Mouse (Mus musculus): ENCODE results near the gene Rab14. TPM values are rescaled to one million over a fixed set of nuclear protein-coding genes. Genes with fewer than 3 reads are reported as not detected.

The Rab14 gene
- polyA plus RNA-seq, 1 experiment: 84.2 TPM

DNA sequence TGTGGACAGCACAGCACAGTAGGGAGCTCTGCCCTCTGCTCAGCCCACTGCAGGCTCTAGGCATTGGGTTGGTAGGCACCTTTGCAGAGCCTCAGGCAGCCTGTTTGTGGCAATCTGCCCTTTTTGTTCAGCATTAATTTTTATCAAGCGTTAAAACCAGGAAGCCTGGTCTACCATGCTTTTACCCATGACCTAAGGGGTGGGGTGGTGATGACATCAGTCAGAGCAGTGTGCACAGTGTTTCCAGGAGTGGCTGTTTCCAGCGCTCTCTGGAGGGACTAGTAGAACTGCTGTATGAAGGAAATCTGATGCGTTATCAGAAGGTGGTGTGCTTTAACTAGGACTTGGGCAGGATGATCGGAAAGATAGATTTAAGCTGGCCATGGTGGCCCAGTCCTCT is 28.7 kb downstream of the Rab14 start:
- H3K36me3 ChIP-seq (ENCODE audit: control insufficient read depth, insufficient read depth, low read length): peaks cover 78% of the 10 kb centered on the region
- no peak for TF ChIP-seq POLR2A (IDR thresholded peaks at IDR 0.05; ENCODE audit: control insufficient read depth, extremely low read depth, insufficient read depth, low read length, poor library complexity)
- no peak for TF ChIP-seq CTCF (IDR thresholded peaks at IDR 0.05; ENCODE audit: borderline replicate concordance, control insufficient read depth, extremely low read depth, insufficient read depth, low read length, poor library complexity)
- DNase-seq: no peak
- no peaks in the 10 kb centered on the region for H3K4me1 ChIP-seq (replicated peaks; ENCODE audit: control insufficient read depth, insufficient read depth, low read length)
- H3K4me3 ChIP-seq (ENCODE audit: control insufficient read depth, insufficient read depth, low read length): no peak overlapping the region
- H3K27ac ChIP-seq (ENCODE audit: control insufficient read depth, insufficient read depth, low read length): no peak overlapping the region
- 97% methylated on average over 4 of the region's 4 CpGs for whole genome bisulfite sequencing
- H3K27me3 ChIP-seq (ENCODE audit: control insufficient read depth, insufficient read depth, low read length): no peaks in the 10 kb centered on the region

DNA sequence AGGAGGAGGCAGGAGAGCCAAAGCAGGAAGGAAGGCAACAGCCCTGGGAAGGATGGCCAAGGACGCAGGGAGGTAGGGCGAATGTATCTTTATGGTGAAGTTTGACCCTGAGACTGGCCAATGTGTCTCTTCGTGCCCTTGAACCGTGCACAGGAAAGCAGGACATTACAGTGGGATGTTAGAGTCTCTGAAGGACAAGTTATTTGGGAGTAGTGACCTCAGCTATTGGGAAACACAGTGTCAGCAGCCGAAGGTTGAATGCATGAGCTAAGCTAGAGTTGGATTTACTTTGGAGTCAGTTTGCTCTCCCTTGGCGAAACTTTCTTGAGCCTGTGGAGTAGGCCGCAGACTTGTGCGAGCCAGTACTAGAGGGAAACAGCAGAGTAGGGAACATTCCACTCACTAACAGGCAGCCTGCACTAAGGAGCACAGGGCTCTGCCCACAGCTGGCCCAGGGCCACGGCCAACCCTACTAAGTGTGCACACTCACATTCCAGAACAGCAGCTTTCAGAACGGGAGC is 29.5 kb downstream of the Rab14 start:
- TF ChIP-seq CTCF (IDR thresholded peaks at IDR 0.05; ENCODE audit: borderline replicate concordance, control insufficient read depth, extremely low read depth, insufficient read depth, low read length, poor library complexity): no peak
- no peak for TF ChIP-seq POLR2A (IDR thresholded peaks at IDR 0.05; ENCODE audit: control insufficient read depth, extremely low read depth, insufficient read depth, low read length, poor library complexity)
- Histone ChIP-seq H3K27ac (ENCODE audit: control insufficient read depth, insufficient read depth, low read length) (no peak overlapping the region), H3K36me3 (ENCODE audit: control insufficient read depth, insufficient read depth, low read length) (peaks cover 77% of the 10 kb centered on the region), H3K4me1 (replicated peaks; ENCODE audit: control insufficient read depth, insufficient read depth, low read length) (no peaks in the 10 kb centered on the region), H3K27me3 (ENCODE audit: control insufficient read depth, insufficient read depth, low read length) (no peaks in the 10 kb centered on the region), H3K4me3 (ENCODE audit: control insufficient read depth, insufficient read depth, low read length) (no peak overlapping the region)
- 93% methylated on average over 10 of the region's 10 CpGs for WGBS
- no peak for DNase-seq

DNA sequence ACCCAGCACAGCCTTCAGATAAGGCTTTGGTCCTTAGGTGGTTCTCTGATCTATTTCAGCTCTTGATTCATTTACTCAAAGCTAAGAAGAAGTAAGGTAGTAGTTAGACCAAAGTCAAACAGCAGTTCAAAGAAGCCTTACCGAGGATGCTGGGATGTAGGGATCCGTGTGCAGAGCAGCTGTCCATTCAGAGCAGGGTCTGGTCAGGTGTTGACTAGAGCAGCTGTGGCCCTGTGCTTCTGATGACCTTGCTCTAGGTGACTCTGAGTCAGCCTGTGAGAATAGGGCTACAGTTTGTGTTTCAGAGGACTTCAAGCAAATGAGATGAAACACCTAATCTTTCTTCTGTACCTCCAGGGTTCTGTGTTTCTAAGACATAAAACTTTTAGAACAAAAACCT is 31.5 kb downstream of the Rab14 start:
- no peak for DNase-seq
- H3K27me3 ChIP-seq (ENCODE audit: control insufficient read depth, insufficient read depth, low read length): no peaks in the 10 kb centered on the region
- H3K36me3 ChIP-seq (ENCODE audit: control insufficient read depth, insufficient read depth, low read length): peaks cover 73% of the 10 kb centered on the region
- H3K27ac ChIP-seq (ENCODE audit: control insufficient read depth, insufficient read depth, low read length): no peak overlapping the region
- H3K4me1 ChIP-seq (replicated peaks; ENCODE audit: control insufficient read depth, insufficient read depth, low read length): no peaks in the 10 kb centered on the region
- no peak for TF ChIP-seq CTCF (IDR thresholded peaks at IDR 0.05; ENCODE audit: borderline replicate concordance, control insufficient read depth, extremely low read depth, insufficient read depth, low read length, poor library complexity)
- TF ChIP-seq POLR2A (IDR thresholded peaks at IDR 0.05; ENCODE audit: control insufficient read depth, extremely low read depth, insufficient read depth, low read length, poor library complexity): no peak
- WGBS: 95% methylated on average over 2 of the region's 2 CpGs
- H3K4me3 ChIP-seq (ENCODE audit: control insufficient read depth, insufficient read depth, low read length): no peak overlapping the region

DNA sequence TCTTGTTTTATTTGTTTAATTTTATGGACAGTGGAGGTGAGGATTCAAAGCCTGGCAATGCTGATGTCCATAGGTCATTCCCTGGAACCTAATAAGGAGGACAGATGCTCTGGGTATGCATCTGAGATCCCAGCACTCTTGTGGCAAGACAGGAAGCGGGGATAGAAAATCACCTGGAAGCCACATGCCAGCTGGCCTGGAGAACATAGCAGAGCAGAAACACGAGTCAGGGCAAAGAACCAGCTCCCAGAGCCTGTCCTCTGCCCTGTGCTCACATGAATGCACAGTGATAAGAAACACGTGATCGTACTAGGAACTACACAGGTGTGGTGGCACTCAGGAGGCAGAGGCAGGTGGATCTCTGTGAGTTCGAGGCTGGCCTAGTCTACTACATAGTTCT is 34.1 kb downstream of the Rab14 start:
- TF ChIP-seq CTCF (IDR thresholded peaks at IDR 0.05; ENCODE audit: borderline replicate concordance, control insufficient read depth, extremely low read depth, insufficient read depth, low read length, poor library complexity): no peak
- TF ChIP-seq POLR2A (IDR thresholded peaks at IDR 0.05; ENCODE audit: control insufficient read depth, extremely low read depth, insufficient read depth, low read length, poor library complexity): no peak
- Histone ChIP-seq H3K27ac (ENCODE audit: control insufficient read depth, insufficient read depth, low read length) (no peak overlapping the region), H3K4me3 (ENCODE audit: control insufficient read depth, insufficient read depth, low read length) (no peak overlapping the region), H3K4me1 (replicated peaks; ENCODE audit: control insufficient read depth, insufficient read depth, low read length) (no peaks in the 10 kb centered on the region), H3K36me3 (ENCODE audit: control insufficient read depth, insufficient read depth, low read length) (peaks cover 82% of the 10 kb centered on the region), H3K27me3 (ENCODE audit: control insufficient read depth, insufficient read depth, low read length) (no peaks in the 10 kb centered on the region)
- WGBS: 92% methylated on average over 5 of the region's 5 CpGs
- DNase-seq: no peak

DNA sequence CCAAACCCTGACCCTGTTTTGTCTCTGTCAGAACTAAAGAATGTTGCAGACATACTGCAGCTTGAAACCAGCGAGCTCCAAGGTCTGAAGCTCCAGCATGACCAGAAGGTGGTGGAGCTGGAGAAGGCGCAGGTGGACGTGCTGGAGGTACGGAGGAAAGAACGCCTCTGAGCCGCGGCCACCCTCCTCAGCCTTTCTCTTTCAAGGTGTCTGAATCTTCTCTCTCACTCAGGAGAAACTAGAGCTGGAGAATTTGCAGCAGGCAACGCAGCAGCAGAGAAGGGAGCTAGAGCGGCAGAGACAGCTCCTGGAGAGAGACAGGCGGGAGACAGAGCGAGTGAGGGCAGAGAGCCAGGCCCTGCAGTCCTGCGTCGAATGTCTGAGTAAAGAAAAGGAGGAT is 35.5 kb downstream of the Rab14 start:
- H3K36me3 ChIP-seq (ENCODE audit: control insufficient read depth, insufficient read depth, low read length): peaks cover 76% of the 10 kb centered on the region
- no peak for DNase-seq
- 98% methylated on average over 13 of the region's 13 CpGs for WGBS

DNA sequence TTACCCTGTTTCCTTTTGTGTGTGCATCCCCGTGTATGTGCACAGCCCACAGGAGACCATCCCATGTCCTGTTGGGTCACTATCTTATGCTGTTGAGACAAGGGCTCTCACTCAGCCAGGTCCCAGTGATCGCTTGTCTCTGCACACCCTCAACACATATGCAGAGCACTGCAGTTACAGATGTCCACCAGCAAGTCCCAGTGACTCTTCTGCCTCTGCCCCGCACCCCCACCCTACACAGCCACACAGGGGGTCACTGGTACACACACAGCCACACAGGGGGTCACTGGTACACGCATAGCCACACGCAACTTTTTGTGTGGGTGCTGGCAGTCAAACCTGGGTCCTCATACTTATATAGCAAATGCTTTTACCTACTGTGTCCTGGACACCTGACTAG is 37.5 kb downstream of the Rab14 start:
- no peaks in the 10 kb centered on the region for H3K27me3 ChIP-seq (ENCODE audit: control insufficient read depth, insufficient read depth, low read length)
- H3K4me1 ChIP-seq (replicated peaks; ENCODE audit: control insufficient read depth, insufficient read depth, low read length): no peaks in the 10 kb centered on the region
- no peak overlapping the region for H3K27ac ChIP-seq (ENCODE audit: control insufficient read depth, insufficient read depth, low read length)
- no peak overlapping the region for H3K4me3 ChIP-seq (ENCODE audit: control insufficient read depth, insufficient read depth, low read length)
- WGBS: 98% methylated on average over 5 of the region's 5 CpGs
- H3K36me3 ChIP-seq (ENCODE audit: control insufficient read depth, insufficient read depth, low read length): peaks cover 80% of the 10 kb centered on the region
- TF ChIP-seq POLR2A (IDR thresholded peaks at IDR 0.05; ENCODE audit: control insufficient read depth, extremely low read depth, insufficient read depth, low read length, poor library complexity): no peak
- no peak for TF ChIP-seq CTCF (IDR thresholded peaks at IDR 0.05; ENCODE audit: borderline replicate concordance, control insufficient read depth, extremely low read depth, insufficient read depth, low read length, poor library complexity)
- DNase-seq: no peak

More for the DNA sequence above, 35.5 kb downstream of the Rab14 start:
- Histone ChIP-seq H3K27me3 (ENCODE audit: control insufficient read depth, insufficient read depth, low read length) (no peaks in the 10 kb centered on the region), H3K4me3 (ENCODE audit: control insufficient read depth, insufficient read depth, low read length) (no peak overlapping the region), H3K27ac (ENCODE audit: control insufficient read depth, insufficient read depth, low read length) (no peak overlapping the region), H3K4me1 (replicated peaks; ENCODE audit: control insufficient read depth, insufficient read depth, low read length) (no peaks in the 10 kb centered on the region)
- TF ChIP-seq CTCF (IDR thresholded peaks at IDR 0.05; ENCODE audit: borderline replicate concordance, control insufficient read depth, extremely low read depth, insufficient read depth, low read length, poor library complexity) (no peak), POLR2A (IDR thresholded peaks at IDR 0.05; ENCODE audit: control insufficient read depth, extremely low read depth, insufficient read depth, low read length, poor library complexity) (no peak)

All from thymus, adult 2 months (tissue).